Mouse (Mus musculus) spleen, adult 2 months (tissue): ENCODE measurements around the gene Ebf4. TPM values are rescaled to one million over a fixed set of nuclear protein-coding genes. Genes with fewer than 3 reads are reported as not detected.

Experiments
- DNase-seq, 2 experiments: peaks; one replicate each; pipeline versions ENCODE4 v3.0.0 to v3.0.0-alpha.2; 2012 to 2021; ENCODE audit warnings: low spot score in 2 of 2, low read depth in 1 of 2
- H3K27ac ChIP-seq: fragments of 200-500 bp; 2 replicates; pipeline ENCODE4 v1.5.1; 2012; ENCODE audit warnings: low read length, inconsistent platforms; ENCODE audit not compliant: insufficient read depth
- H3K27me3 ChIP-seq: fragments of 200-500 bp; 2 replicates; pipeline ENCODE4 v1.6.1; 2012; ENCODE audit warnings: mild to moderate bottlenecking, moderate library complexity, low read length, inconsistent platforms; ENCODE audit not compliant: control insufficient read depth, insufficient read depth
- H3K36me3 ChIP-seq: fragments of 200-500 bp; 2 replicates; pipeline ENCODE4 v1.6.1; 2012; ENCODE audit warnings: mild to moderate bottlenecking, low read length, inconsistent platforms; ENCODE audit not compliant: control insufficient read depth, insufficient read depth
- H3K4me1 ChIP-seq: fragments of 200-500 bp; 2 replicates; pipeline ENCODE4 v1.6.1; 2011; ENCODE audit warnings: inconsistent platforms; ENCODE audit not compliant: control insufficient read depth, insufficient read depth, insufficient read length
- H3K4me3 ChIP-seq: fragments of 200-500 bp; 2 replicates; pipeline ENCODE4 v1.5.1; 2011; ENCODE audit warnings: mild to moderate bottlenecking, inconsistent platforms; ENCODE audit not compliant: insufficient read depth, insufficient read length; ENCODE audit errors: extremely low read depth
- CTCF ChIP-seq: fragments of 200-500 bp; IDR thresholded peaks from 2 replicates; pipeline ENCODE4 v1.5.1; 2011; ENCODE audit warnings: mild to moderate bottlenecking, inconsistent platforms; ENCODE audit not compliant: insufficient read depth, insufficient read length, insufficient replicate concordance; ENCODE audit errors: extremely low read depth
- POLR2A ChIP-seq: fragments of 200-500 bp; IDR thresholded peaks from 2 replicates; pipeline ENCODE4 v1.6.1; 2011; ENCODE audit warnings: low read depth, low read length, inconsistent platforms
- WGBS: fragments of 180-500 bp; shearing (Covaris S2); methylation state at CpG from one replicate; pipeline ENCODE4 v1.1.7; 2018; 5-methylcytosine and 5-hydroxymethylcytosine counted together
- polyA plus RNA-seq: library from polyadenylated mRNA; depleted of rRNA; stranded (reverse); fragments of >200 nt; gene quantifications from 2 replicates; pipeline ENCODE4 v1.2.3, GENCODE M21; 2012

Gene Ebf4
- polyA plus RNA-seq, 1 experiment: 1.5 TPM

- TF ChIP-seq CTCF: no peak
- TF ChIP-seq POLR2A: no peak
- peaks cover 8% of the 10 kb centered on the region; the same call in 1 of the 2 replicates for H3K27me3 ChIP-seq
- no peak for DNase-seq
- H3K27ac ChIP-seq: no peak within 1 kb of the TSS
- H3K36me3 ChIP-seq: no peaks in the 10 kb centered on the region
- H3K4me1 ChIP-seq: no peaks in the 10 kb centered on the region; the same call in 1 of the 2 replicates
- H3K4me3 ChIP-seq: peak within 1 kb of the TSS; percentile 11; the same call in 1 of the 2 replicates
- WGBS: 5% methylated on average over 46 of the region's 53 CpGs
These were observed 102.4 kb downstream of the Ebf4 start, which contains the start of gene Cpxm1 for GRCm38 (mm10) chr2:130397186-130397985. TSS of gene Cpxm1 (minus strand) at chr2:130397574.

GRCm38 (mm10) chr2:130398091-130398490 is 103.1 kb downstream of the Ebf4 start:
- Histone ChIP-seq H3K4me1 (no peaks in the 10 kb centered on the region; the same call in 1 of the 2 replicates), H3K36me3 (no peaks in the 10 kb centered on the region), H3K4me3 (no peak overlapping the region), H3K27me3 (peaks cover 8% of the 10 kb centered on the region; the same call in 1 of the 2 replicates), H3K27ac (no peak overlapping the region)
- TF ChIP-seq CTCF (no peak), POLR2A (no peak)
- WGBS: 30% methylated on average over 13 of the region's 14 CpGs
- DNase-seq: no peak

GRCm38 (mm10) chr2:130400046-130400445 is 105.1 kb downstream of the Ebf4 start:
- no peak for TF ChIP-seq CTCF
- TF ChIP-seq POLR2A: no peak
- no peak overlapping the region for H3K4me3 ChIP-seq
- peaks cover 8% of the 10 kb centered on the region; the same call in 1 of the 2 replicates for H3K27me3 ChIP-seq
- no peak for DNase-seq
- 90% methylated on average over 1 of the region's 1 CpGs for WGBS
- no peaks in the 10 kb centered on the region; the same call in 1 of the 2 replicates for H3K4me1 ChIP-seq
- no peaks in the 10 kb centered on the region for H3K36me3 ChIP-seq
- H3K27ac ChIP-seq: no peak overlapping the region

- H3K4me3 ChIP-seq: no peak overlapping the region
- H3K27me3 ChIP-seq: peaks cover 8% of the 10 kb centered on the region; the same call in 1 of the 2 replicates
- no peaks in the 10 kb centered on the region; the same call in 1 of the 2 replicates for H3K4me1 ChIP-seq
- no peaks in the 10 kb centered on the region for H3K36me3 ChIP-seq
- 85% methylated on average over 4 of the region's 4 CpGs for WGBS
- DNase-seq: no peak
- H3K27ac ChIP-seq: no peak overlapping the region
- no peak for TF ChIP-seq CTCF
- no peak for TF ChIP-seq POLR2A
These were observed 106.9 kb downstream of the Ebf4 start for GRCm38 (mm10) chr2:130401891-130402290.

- 89% methylated on average over 1 of the region's 1 CpGs for WGBS
- TF ChIP-seq POLR2A (no peak), CTCF (no peak)
- no peak for DNase-seq
- no peaks in the 10 kb centered on the region for H3K4me1 ChIP-seq
- H3K27ac ChIP-seq: no peak within 1 kb of the TSS
- no peak within 1 kb of the TSS for H3K4me3 ChIP-seq
- H3K27me3 ChIP-seq: no peaks in the 10 kb centered on the region
- H3K36me3 ChIP-seq: no peaks in the 10 kb centered on the region
These were observed 110.0 kb downstream of the Ebf4 start, which contains the start of the genes Gm28372 and 1700020A23Rik for GRCm38 (mm10) chr2:130404939-130405338. TSS of gene Gm28372 (plus strand) at chr2:130405239. TSS of gene 1700020A23Rik (plus strand) at chr2:130405259.

GRCm38 (mm10) chr2:130406178-130406577 is 111.2 kb downstream of the Ebf4 start, which contains the start of gene Tmem239:
TSS of gene Tmem239 (plus strand) at chr2:130406478.
- no peaks in the 10 kb centered on the region for H3K4me1 ChIP-seq
- H3K27me3 ChIP-seq: no peaks in the 10 kb centered on the region
- H3K36me3 ChIP-seq: no peaks in the 10 kb centered on the region
- 89% methylated on average over 2 of the region's 2 CpGs for WGBS
- no peak within 1 kb of the TSS for H3K27ac ChIP-seq
- no peak for TF ChIP-seq CTCF
- no peak for TF ChIP-seq POLR2A
- no peak for DNase-seq
- H3K4me3 ChIP-seq: no peak within 1 kb of the TSS

GRCm38 (mm10) chr2:130408194-130408593 is 113.2 kb downstream of the Ebf4 start:
- Histone ChIP-seq H3K27ac (no peak overlapping the region), H3K27me3 (no peaks in the 10 kb centered on the region), H3K4me1 (no peaks in the 10 kb centered on the region), H3K36me3 (no peaks in the 10 kb centered on the region), H3K4me3 (no peak overlapping the region)
- DNase-seq: no peak
- 77% methylated on average over 6 of the region's 6 CpGs for WGBS
- no peak for TF ChIP-seq POLR2A
- TF ChIP-seq CTCF: no peak
